Mouse (Mus musculus) intestine, embryonic 14.5 days (tissue): ENCODE measurements around the gene Myt1l. TPM values are rescaled to one million over a fixed set of nuclear protein-coding genes. Genes with fewer than 3 reads are reported as not detected.

Experiments
- ATAC-seq: fragments of 200-750 bp; cut with Nextera tagmentation; replicated peaks from 2 replicates; pipeline ENCODE4 v1.8.0; 2017; ENCODE audit warnings: low read depth, moderate number of reproducible peaks, moderate TSS enrichment, moderate library complexity; ENCODE audit not compliant: low FRiP score, low TSS enrichment
- DNase-seq: peaks from one replicate; pipeline ENCODE4 v3.0.0-alpha.2; 2018; ENCODE audit warnings: low spot score
- H3K27ac ChIP-seq: fragments of 300-500 bp; sonication (generic); 2 replicates; pipeline ENCODE4 v1.5.1; 2014; ENCODE audit warnings: low read depth, mild to moderate bottlenecking, control low read depth
- H3K27me3 ChIP-seq: fragments of 300-500 bp; sonication (generic); replicated peaks from 2 replicates; pipeline ENCODE4 v1.6.1; 2014; ENCODE audit warnings: low read length, control low read depth; ENCODE audit not compliant: control insufficient read depth, insufficient read depth
- H3K36me3 ChIP-seq: fragments of 300-500 bp; sonication (generic); 2 replicates; pipeline ENCODE4 v1.6.1; 2014; ENCODE audit warnings: low read length, control low read depth; ENCODE audit not compliant: control insufficient read depth, insufficient read depth
- H3K4me1 ChIP-seq: fragments of 300-500 bp; sonication (generic); replicated peaks from 2 replicates; pipeline ENCODE4 v1.6.1; 2014; ENCODE audit warnings: low read length, control low read depth, mixed read lengths; ENCODE audit not compliant: control insufficient read depth, insufficient read depth
- H3K4me2 ChIP-seq: fragments of 300-500 bp; sonication (generic); 2 replicates; pipeline ENCODE4 v1.6.1; 2014; ENCODE audit warnings: low read length
- H3K4me3 ChIP-seq: fragments of 300-500 bp; sonication (generic); 2 replicates; pipeline ENCODE4 v1.5.1; 2014; ENCODE audit warnings: low read depth, low read length, control low read depth, mixed read lengths
- H3K9ac ChIP-seq: fragments of 300-500 bp; sonication (generic); 2 replicates; pipeline ENCODE4 v1.6.1; 2014; ENCODE audit warnings: mild to moderate bottlenecking, low read length
- H3K9me3 ChIP-seq: fragments of 300-500 bp; sonication (generic); 2 replicates; pipeline ENCODE4 v1.6.1; 2016; ENCODE audit warnings: low read length, control low read depth; ENCODE audit not compliant: control insufficient read depth
- WGBS: fragments of 180-500 bp; shearing (Covaris S2); extraction: QIAGEN DNeasy Blood & Tissue Kit; methylation state at CpG from one replicate; pipeline ENCODE4 v1.1.7; 2014; 5-methylcytosine and 5-hydroxymethylcytosine counted together
- polyA plus RNA-seq: library from polyadenylated mRNA; unstranded; fragments of >200 nt; fragmentation: Nextera tagmentation; extraction: Ambion mirVana; gene quantifications from 2 replicates; pipeline ENCODE4 v1.2.1, GENCODE M21; 2014

The Myt1l gene
- polyA plus RNA-seq, 1 experiment from 2014 or later: 3.8 TPM

GRCm38 (mm10) chr12:29920298-29920697 is 392.1 kb downstream of the Myt1l start:
- no peak overlapping the region for H3K4me3 ChIP-seq
- no peaks in the 10 kb centered on the region for H3K36me3 ChIP-seq
- no peaks in the 10 kb centered on the region for H3K4me1 ChIP-seq
- DNase-seq (no peak), ATAC-seq (no peak)
- 68% methylated on average over 7 of the region's 7 CpGs for WGBS
- no peak overlapping the region for H3K4me2 ChIP-seq
- no peaks in the 10 kb centered on the region for H3K9me3 ChIP-seq
- no peak overlapping the region for H3K27ac ChIP-seq
- H3K9ac ChIP-seq: no peak overlapping the region
- no peaks in the 10 kb centered on the region for H3K27me3 ChIP-seq

- H3K36me3 ChIP-seq: no peaks in the 10 kb centered on the region
- 75% methylated on average over 11 of the region's 11 CpGs for WGBS
- no peak overlapping the region for H3K4me2 ChIP-seq
- no peaks in the 10 kb centered on the region for H3K4me1 ChIP-seq
- H3K9ac ChIP-seq: no peak overlapping the region
- no peaks in the 10 kb centered on the region for H3K9me3 ChIP-seq
- H3K27ac ChIP-seq: no peak overlapping the region
- DNase-seq (no peak), ATAC-seq (no peak)
- H3K27me3 ChIP-seq: no peaks in the 10 kb centered on the region
- no peak overlapping the region for H3K4me3 ChIP-seq
Measured at GRCm38 (mm10) chr12:29921481-29921880, 393.3 kb downstream of the Myt1l start.

- Histone ChIP-seq H3K4me1 (no peaks in the 10 kb centered on the region), H3K36me3 (no peaks in the 10 kb centered on the region), H3K9ac (no peak overlapping the region), H3K27me3 (no peaks in the 10 kb centered on the region), H3K4me2 (no peak overlapping the region), H3K27ac (no peak overlapping the region), H3K9me3 (no peaks in the 10 kb centered on the region), H3K4me3 (no peak overlapping the region)
- DNase-seq (no peak), ATAC-seq (no peak)
- 50% methylated on average over 3 of the region's 3 CpGs for WGBS
Measured at GRCm38 (mm10) chr12:29926896-29927295, 398.7 kb downstream of the Myt1l start.

- 50% methylated on average over 1 of the region's 1 CpGs for WGBS
- ATAC-seq: no peak
Measured at GRCm38 (mm10) chr12:29930591-29930990, 402.4 kb downstream of the Myt1l start.

GRCm38 (mm10) chr12:29932951-29933350 is 404.8 kb downstream of the Myt1l start:
- Histone ChIP-seq H3K36me3 (no peaks in the 10 kb centered on the region), H3K4me1 (no peaks in the 10 kb centered on the region; the same call in 1 of the 2 replicates), H3K4me3 (no peak overlapping the region), H3K27ac (no peak overlapping the region), H3K27me3 (no peaks in the 10 kb centered on the region), H3K9me3 (no peaks in the 10 kb centered on the region), H3K4me2 (no peak overlapping the region), H3K9ac (no peak overlapping the region)
- DNase-seq (no peak), ATAC-seq (no peak)
- WGBS: 93% methylated on average over 1 of the region's 1 CpGs

More at GRCm38 (mm10) chr12:29930591-29930990, 402.4 kb downstream of the Myt1l start:
- Histone ChIP-seq H3K4me1 (no peaks in the 10 kb centered on the region), H3K4me3 (no peak overlapping the region), H3K9ac (no peak overlapping the region), H3K27me3 (no peaks in the 10 kb centered on the region), H3K27ac (no peak overlapping the region), H3K9me3 (no peaks in the 10 kb centered on the region), H3K36me3 (no peaks in the 10 kb centered on the region), H3K4me2 (no peak overlapping the region)
- no peak for DNase-seq

GRCm38 (mm10) chr12:29933501-29933900 is 405.3 kb downstream of the Myt1l start:
- Histone ChIP-seq H3K36me3 (no peaks in the 10 kb centered on the region), H3K9me3 (no peaks in the 10 kb centered on the region), H3K9ac (no peak overlapping the region), H3K4me3 (no peak overlapping the region), H3K27me3 (no peaks in the 10 kb centered on the region), H3K27ac (no peak overlapping the region), H3K4me2 (no peak overlapping the region), H3K4me1 (no peaks in the 10 kb centered on the region; the same call in 1 of the 2 replicates)
- no peak for ATAC-seq
- 61% methylated on average over 2 of the region's 2 CpGs for WGBS
- DNase-seq: no peak

GRCm38 (mm10) chr12:29934120-29934581 is 406.0 kb downstream of the Myt1l start:
- DNase-seq (no peak), ATAC-seq (no peak)
- H3K4me1 ChIP-seq: no peaks in the 10 kb centered on the region; the same call in none of the 2 replicates
- H3K9me3 ChIP-seq: no peaks in the 10 kb centered on the region
- H3K36me3 ChIP-seq: no peaks in the 10 kb centered on the region
- 73% methylated on average over 8 of the region's 8 CpGs for WGBS
- H3K9ac ChIP-seq: no peak overlapping the region
- no peaks in the 10 kb centered on the region for H3K27me3 ChIP-seq
- no peak overlapping the region for H3K4me3 ChIP-seq
- no peak overlapping the region for H3K4me2 ChIP-seq
- no peak overlapping the region for H3K27ac ChIP-seq

GRCm38 (mm10) chr12:29937308-29937707 is 409.1 kb downstream of the Myt1l start, which contains the start of gene Pxdn:
Gene Pxdn, plus strand, starts transcription at chr12:29937608.
- 46% methylated on average over 8 of the region's 8 CpGs for WGBS
- H3K4me2 ChIP-seq: peak within 1 kb of the TSS; percentile 74
- peaks cover 21% of the 10 kb centered on the region for H3K4me1 ChIP-seq
- no peaks in the 10 kb centered on the region for H3K27me3 ChIP-seq
- ATAC-seq (no peak), DNase-seq (no peak)
- H3K4me3 ChIP-seq: peak within 1 kb of the TSS; percentile 85
- H3K9me3 ChIP-seq: no peaks in the 10 kb centered on the region
- H3K36me3 ChIP-seq: peaks cover 3% of the 10 kb centered on the region; the same call in 1 of the 2 replicates
- H3K9ac ChIP-seq: peak within 1 kb of the TSS; percentile 91
- H3K27ac ChIP-seq: peak within 1 kb of the TSS; percentile 94

DNA sequence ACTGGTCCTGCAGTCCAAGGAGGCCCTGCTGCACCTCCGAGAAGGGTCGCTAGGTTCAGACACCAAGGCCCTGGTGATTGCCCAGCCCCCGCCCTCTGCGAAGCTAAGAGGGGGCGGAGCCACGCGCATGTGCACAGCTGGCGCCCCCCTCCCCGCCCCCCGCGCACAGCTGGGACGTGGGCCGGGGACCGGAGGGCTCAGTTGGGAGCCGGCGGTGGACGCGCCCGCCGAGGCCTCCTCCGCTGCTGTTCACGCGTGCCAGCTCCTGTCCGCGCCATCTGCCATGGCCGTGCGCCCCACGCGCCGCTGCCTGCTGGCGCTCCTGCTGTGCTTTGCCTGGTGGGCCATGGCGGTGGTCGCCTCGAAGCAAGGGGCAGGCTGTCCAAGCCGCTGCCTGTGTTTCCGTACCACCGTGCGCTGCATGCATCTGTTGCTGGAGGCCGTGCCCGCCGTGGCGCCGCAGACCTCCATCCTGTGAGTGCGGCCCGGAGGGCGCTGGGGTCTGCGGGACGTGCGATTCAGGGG is 409.7 kb downstream of the Myt1l start:
- no peaks in the 10 kb centered on the region for H3K27me3 ChIP-seq
- H3K4me1 ChIP-seq: peaks cover 21% of the 10 kb centered on the region
- peak overlapping the region; percentile 94 for H3K27ac ChIP-seq
- ATAC-seq (peak; percentile 89), DNase-seq (no peak)
- no peaks in the 10 kb centered on the region for H3K9me3 ChIP-seq
- H3K9ac ChIP-seq: peak overlapping the region; percentile 91
- peak overlapping the region; percentile 74 for H3K4me2 ChIP-seq
- WGBS: under 1% methylated on average over 37 of the region's 49 CpGs
- peaks cover 3% of the 10 kb centered on the region; the same call in 1 of the 2 replicates for H3K36me3 ChIP-seq
- H3K4me3 ChIP-seq: peak overlapping the region; percentile 85
